Mouse (Mus musculus): Measurements from ENCODE around the gene Vav3. TPM values are rescaled to one million over a fixed set of nuclear protein-coding genes. Genes with fewer than 3 reads are reported as not detected.

The Vav3 gene
- polyA plus RNA-seq, 1 experiment, result 4.3 TPM

DNA sequence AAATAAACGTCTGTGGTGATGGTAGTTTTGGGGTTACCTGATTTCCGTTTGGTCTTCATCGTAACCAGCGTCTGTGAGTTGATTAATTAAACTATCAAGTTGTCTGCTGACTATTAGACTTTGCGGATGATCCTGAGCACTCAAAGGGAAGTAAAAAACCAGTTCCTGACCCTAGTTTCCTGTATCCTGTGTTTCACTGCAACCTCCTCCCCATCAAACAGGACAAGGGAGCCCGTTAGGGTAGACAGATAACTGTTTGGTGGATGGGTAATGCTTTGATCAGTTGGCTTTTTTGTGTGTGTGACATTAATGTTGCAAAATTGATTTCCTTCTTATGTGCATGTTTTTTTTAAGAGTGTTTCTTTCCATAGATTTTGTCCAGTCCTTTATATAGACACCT is 12.2 kb downstream of the Vav3 start:
- Histone ChIP-seq H3K4me1 (ENCODE audit: control insufficient read depth, insufficient read depth, low read length) (no peaks in the 10 kb centered on the region), H3K36me3 (ENCODE audit: control insufficient read depth, insufficient read depth, low read length) (no peaks in the 10 kb centered on the region), H3K27ac (ENCODE audit: control insufficient read depth, insufficient read depth, low read depth, low read length) (no peak overlapping the region), H3K27me3 (ENCODE audit: control insufficient read depth, insufficient read depth, low read length) (no peaks in the 10 kb centered on the region), H3K4me3 (ENCODE audit: control insufficient read depth, low read depth, low read length) (no peak overlapping the region)
- TF ChIP-seq POLR2A (IDR thresholded peaks at IDR 0.05; ENCODE audit: control insufficient read depth, low read depth, low read length), result no peak
- TF ChIP-seq CTCF (IDR thresholded peaks at IDR 0.05; ENCODE audit: control insufficient read depth, insufficient read depth, insufficient replicate concordance, low read depth, low read length), result no peak

DNA sequence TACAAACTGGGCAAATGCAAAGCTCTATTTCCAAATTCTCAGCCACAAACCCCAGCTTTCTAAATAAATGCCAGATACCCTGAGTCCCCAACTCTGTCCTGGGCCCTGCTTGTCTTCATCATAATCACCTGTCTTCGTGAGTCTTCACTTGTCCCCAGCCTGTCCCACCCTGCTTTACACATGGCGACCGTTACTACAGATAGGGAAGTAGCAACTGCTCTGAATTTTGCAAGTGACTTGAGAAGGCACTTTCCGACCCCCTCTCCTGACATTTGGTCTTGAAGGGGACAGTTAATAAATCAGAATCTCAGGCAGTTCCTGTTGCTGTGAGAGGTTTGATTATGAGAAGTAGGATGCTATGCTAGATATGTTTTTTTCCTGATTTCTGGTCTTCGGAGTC is 13.4 kb downstream of the Vav3 start:
- Histone ChIP-seq H3K36me3 (ENCODE audit: control insufficient read depth, insufficient read depth, low read length) (no peaks in the 10 kb centered on the region), H3K4me3 (ENCODE audit: control insufficient read depth, low read depth, low read length) (no peak overlapping the region), H3K27me3 (ENCODE audit: control insufficient read depth, insufficient read depth, low read length) (no peaks in the 10 kb centered on the region), H3K4me1 (ENCODE audit: control insufficient read depth, insufficient read depth, low read length) (no peaks in the 10 kb centered on the region), H3K27ac (ENCODE audit: control insufficient read depth, insufficient read depth, low read depth, low read length) (no peak overlapping the region)
- TF ChIP-seq CTCF (IDR thresholded peaks at IDR 0.05; ENCODE audit: control insufficient read depth, insufficient read depth, insufficient replicate concordance, low read depth, low read length) (no peak), POLR2A (IDR thresholded peaks at IDR 0.05; ENCODE audit: control insufficient read depth, low read depth, low read length) (no peak)

DNA sequence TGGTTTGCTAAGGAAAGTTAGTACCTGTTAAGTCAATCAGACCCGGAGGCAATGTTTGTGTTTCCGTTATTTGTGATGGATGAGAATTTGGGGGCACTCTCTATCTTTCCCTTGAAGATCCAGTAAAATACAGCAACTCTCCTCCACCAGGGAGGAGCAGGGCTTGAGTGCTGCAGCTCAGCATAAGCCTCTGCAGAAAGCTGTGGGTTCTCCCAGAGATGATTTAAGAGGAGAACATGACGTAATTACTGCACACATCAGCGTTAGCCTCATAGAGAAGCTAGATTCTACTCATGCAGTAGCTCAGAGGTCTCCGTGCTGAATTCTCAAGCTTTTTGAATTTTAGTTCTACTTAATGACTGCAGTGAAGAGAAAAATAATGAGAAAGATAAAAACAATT is 14.7 kb downstream of the Vav3 start:
- no peak overlapping the region for H3K27ac ChIP-seq (ENCODE audit: control insufficient read depth, insufficient read depth, low read depth, low read length)
- H3K4me1 ChIP-seq (ENCODE audit: control insufficient read depth, insufficient read depth, low read length), result no peaks in the 10 kb centered on the region
- no peak overlapping the region for H3K4me3 ChIP-seq (ENCODE audit: control insufficient read depth, low read depth, low read length)
- no peaks in the 10 kb centered on the region for H3K36me3 ChIP-seq (ENCODE audit: control insufficient read depth, insufficient read depth, low read length)
- TF ChIP-seq CTCF (IDR thresholded peaks at IDR 0.05; ENCODE audit: control insufficient read depth, insufficient read depth, insufficient replicate concordance, low read depth, low read length), result no peak
- no peak for TF ChIP-seq POLR2A (IDR thresholded peaks at IDR 0.05; ENCODE audit: control insufficient read depth, low read depth, low read length)
- no peaks in the 10 kb centered on the region for H3K27me3 ChIP-seq (ENCODE audit: control insufficient read depth, insufficient read depth, low read length)

DNA sequence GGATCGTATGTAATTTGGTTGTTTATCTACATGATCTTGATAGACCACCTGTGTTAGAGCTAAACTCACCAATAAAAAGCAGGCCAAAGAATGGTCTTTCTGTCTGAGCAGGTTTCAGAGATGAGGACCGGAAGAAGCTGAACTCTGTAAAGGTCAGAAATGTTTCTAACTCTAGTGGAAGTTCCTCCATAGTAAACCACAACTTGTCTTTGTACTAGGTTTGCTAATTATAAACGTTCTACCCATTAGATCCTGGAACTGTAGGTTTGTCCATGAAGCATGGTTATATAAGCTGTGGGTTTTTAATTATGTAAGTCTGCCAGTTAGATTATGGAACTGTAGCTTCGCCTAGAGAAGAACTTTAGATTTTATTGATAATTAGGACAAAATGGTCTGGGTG is 20.3 kb downstream of the Vav3 start:
- TF ChIP-seq POLR2A (IDR thresholded peaks at IDR 0.05; ENCODE audit: control insufficient read depth, low read depth, low read length) (no peak), CTCF (IDR thresholded peaks at IDR 0.05; ENCODE audit: control insufficient read depth, insufficient read depth, insufficient replicate concordance, low read depth, low read length) (no peak)
- Histone ChIP-seq H3K36me3 (ENCODE audit: control insufficient read depth, insufficient read depth, low read length) (no peaks in the 10 kb centered on the region), H3K4me3 (ENCODE audit: control insufficient read depth, low read depth, low read length) (no peak overlapping the region), H3K27me3 (ENCODE audit: control insufficient read depth, insufficient read depth, low read length) (no peaks in the 10 kb centered on the region), H3K27ac (ENCODE audit: control insufficient read depth, insufficient read depth, low read depth, low read length) (no peak overlapping the region), H3K4me1 (ENCODE audit: control insufficient read depth, insufficient read depth, low read length) (no peaks in the 10 kb centered on the region)

DNA sequence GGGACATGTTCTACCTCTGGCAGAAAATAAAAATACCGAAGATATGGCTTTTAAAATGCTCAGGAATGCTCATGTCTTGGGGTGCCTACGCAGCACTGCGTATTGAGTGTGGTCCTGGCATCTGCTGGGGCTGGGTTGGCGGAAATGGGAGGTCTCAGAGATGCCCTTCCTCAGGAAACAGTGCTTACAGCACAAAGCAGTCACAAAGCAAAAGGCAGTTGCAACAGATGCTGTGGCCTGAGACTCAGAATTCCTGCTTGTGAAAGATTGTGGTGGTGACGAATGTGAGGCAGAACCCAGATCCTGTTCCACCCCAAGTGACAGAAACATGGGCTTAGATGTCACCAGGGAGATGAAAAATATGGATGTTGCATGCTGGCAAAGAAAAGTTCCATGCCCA is 21.4 kb downstream of the Vav3 start:
- Histone ChIP-seq H3K4me3 (ENCODE audit: control insufficient read depth, low read depth, low read length) (no peak overlapping the region), H3K27me3 (ENCODE audit: control insufficient read depth, insufficient read depth, low read length) (no peaks in the 10 kb centered on the region), H3K27ac (ENCODE audit: control insufficient read depth, insufficient read depth, low read depth, low read length) (no peak overlapping the region), H3K36me3 (ENCODE audit: control insufficient read depth, insufficient read depth, low read length) (no peaks in the 10 kb centered on the region), H3K4me1 (ENCODE audit: control insufficient read depth, insufficient read depth, low read length) (no peaks in the 10 kb centered on the region)
- TF ChIP-seq CTCF (IDR thresholded peaks at IDR 0.05; ENCODE audit: control insufficient read depth, insufficient read depth, insufficient replicate concordance, low read depth, low read length) (no peak), POLR2A (IDR thresholded peaks at IDR 0.05; ENCODE audit: control insufficient read depth, low read depth, low read length) (no peak)

DNA sequence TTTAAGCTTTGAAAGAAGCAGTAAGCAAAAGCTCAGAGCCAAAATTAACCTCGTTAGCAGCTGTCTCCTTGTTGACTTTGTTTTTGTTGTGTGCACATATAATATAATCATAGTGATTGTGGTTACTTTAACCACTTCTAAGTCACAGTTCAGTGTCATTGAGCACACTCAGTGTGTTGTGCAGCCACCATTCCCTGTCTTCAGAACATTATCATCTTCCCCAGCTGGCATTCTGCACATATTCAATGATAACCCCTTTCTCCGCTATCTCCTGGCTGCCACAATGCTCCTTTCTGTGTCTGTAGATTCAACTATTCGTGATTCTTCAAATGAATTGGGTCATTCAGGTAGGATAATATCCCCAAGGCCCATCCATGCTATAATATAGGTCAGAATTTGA is 21.9 kb downstream of the Vav3 start:
- Histone ChIP-seq H3K4me1 (ENCODE audit: control insufficient read depth, insufficient read depth, low read length) (no peaks in the 10 kb centered on the region), H3K27ac (ENCODE audit: control insufficient read depth, insufficient read depth, low read depth, low read length) (no peak overlapping the region), H3K36me3 (ENCODE audit: control insufficient read depth, insufficient read depth, low read length) (no peaks in the 10 kb centered on the region), H3K4me3 (ENCODE audit: control insufficient read depth, low read depth, low read length) (no peak overlapping the region), H3K27me3 (ENCODE audit: control insufficient read depth, insufficient read depth, low read length) (no peaks in the 10 kb centered on the region)
- TF ChIP-seq CTCF (IDR thresholded peaks at IDR 0.05; ENCODE audit: control insufficient read depth, insufficient read depth, insufficient replicate concordance, low read depth, low read length), result no peak
- TF ChIP-seq POLR2A (IDR thresholded peaks at IDR 0.05; ENCODE audit: control insufficient read depth, low read depth, low read length), result no peak

DNA sequence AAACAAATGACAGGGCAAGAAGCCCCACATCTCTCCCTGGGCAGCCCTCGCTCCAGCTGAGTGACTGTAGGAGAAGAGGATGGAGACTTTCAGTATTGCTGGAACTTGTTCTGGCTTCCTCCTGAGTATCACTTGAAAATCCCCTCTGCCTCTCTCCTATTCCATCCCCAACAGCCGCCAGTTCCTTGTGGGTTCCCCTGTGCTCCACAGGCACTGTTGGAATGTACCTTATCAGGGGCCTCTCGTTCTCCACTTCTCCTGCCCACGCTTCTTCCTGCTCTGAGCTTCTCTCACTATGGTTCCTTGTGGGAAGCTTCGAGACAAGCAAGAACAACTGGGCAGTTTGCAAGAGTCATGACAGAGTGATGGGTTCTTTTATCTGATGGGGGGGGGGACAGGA is 23.1 kb downstream of the Vav3 start:
- no peaks in the 10 kb centered on the region for H3K27me3 ChIP-seq (ENCODE audit: control insufficient read depth, insufficient read depth, low read length)
- no peaks in the 10 kb centered on the region for H3K36me3 ChIP-seq (ENCODE audit: control insufficient read depth, insufficient read depth, low read length)
- no peak overlapping the region for H3K27ac ChIP-seq (ENCODE audit: control insufficient read depth, insufficient read depth, low read depth, low read length)
- H3K4me1 ChIP-seq (ENCODE audit: control insufficient read depth, insufficient read depth, low read length), result no peaks in the 10 kb centered on the region
- TF ChIP-seq POLR2A (IDR thresholded peaks at IDR 0.05; ENCODE audit: control insufficient read depth, low read depth, low read length) (no peak), CTCF (IDR thresholded peaks at IDR 0.05; ENCODE audit: control insufficient read depth, insufficient read depth, insufficient replicate concordance, low read depth, low read length) (no peak)
- no peak overlapping the region for H3K4me3 ChIP-seq (ENCODE audit: control insufficient read depth, low read depth, low read length)

DNA sequence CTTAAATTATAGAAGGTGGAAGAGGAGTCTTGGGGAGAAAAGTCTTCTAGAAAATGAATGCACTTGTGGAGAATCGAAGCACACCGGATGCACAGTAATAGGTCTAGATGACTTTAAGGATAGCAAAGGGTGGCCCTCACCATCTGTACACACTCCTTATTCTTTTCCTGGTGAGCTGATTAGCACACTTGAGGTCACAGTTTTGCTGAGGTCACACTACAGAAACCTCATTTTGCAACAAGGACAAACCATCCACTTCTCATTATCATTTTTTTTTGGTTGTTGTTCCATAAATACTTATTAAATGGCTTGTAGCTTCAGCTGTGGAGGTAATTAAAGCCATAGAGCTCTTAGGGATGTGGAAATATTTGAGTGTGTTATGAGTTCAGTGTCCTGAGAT is 25.4 kb downstream of the Vav3 start:
- no peak for TF ChIP-seq POLR2A (IDR thresholded peaks at IDR 0.05; ENCODE audit: control insufficient read depth, low read depth, low read length)
- TF ChIP-seq CTCF (IDR thresholded peaks at IDR 0.05; ENCODE audit: control insufficient read depth, insufficient read depth, insufficient replicate concordance, low read depth, low read length), result no peak

More for the DNA sequence above, 25.4 kb downstream of the Vav3 start:
- Histone ChIP-seq H3K27ac (ENCODE audit: control insufficient read depth, insufficient read depth, low read depth, low read length) (no peak overlapping the region), H3K27me3 (ENCODE audit: control insufficient read depth, insufficient read depth, low read length) (no peaks in the 10 kb centered on the region), H3K4me3 (ENCODE audit: control insufficient read depth, low read depth, low read length) (no peak overlapping the region), H3K4me1 (ENCODE audit: control insufficient read depth, insufficient read depth, low read length) (no peaks in the 10 kb centered on the region), H3K36me3 (ENCODE audit: control insufficient read depth, insufficient read depth, low read length) (no peaks in the 10 kb centered on the region)

Data from testis, adult 2 months (tissue).